ENCODE assay signal across 22 mouse cellular contexts in genomic region chr3:136679903-136680491, GRCm38 (mm10). TPM values are rescaled to one million over a fixed set of nuclear protein-coding genes. Genes with fewer than 3 reads are reported as not detected.
DNase-seq lines count a peak whose midpoint lies in the region; ATAC-seq and TF ChIP-seq lines count a peak whose summit lies in the region.
"Had no signal": no experiment of that assay in that cellular context is flagged by ENCODE, and none has a peak within 500 bp of the region (broad histone marks: within the 10 kb centered on the region; RNA-seq: fewer than 3 reads in every experiment).

No protein-coding gene starts in this region.

- peaks cover 21% of the 10 kb centered on the region for H3K4me1 ChIP-seq in hindbrain, embryonic 12.5 days
- no peaks in the 10 kb centered on the region for H3K4me1 ChIP-seq in hindbrain, embryonic 11.5 days (replicated peaks; ENCODE audit: control insufficient read depth, insufficient read depth, low read length)
- peaks cover 8% of the 10 kb centered on the region for H3K4me1 ChIP-seq in limb, embryonic 11.5 days (ENCODE audit: control insufficient read depth, insufficient read depth, low read length)
- H3K4me1 ChIP-seq in limb, embryonic 10.5 days: peaks cover 13% of the 10 kb centered on the region
- H3K4me1 ChIP-seq in kidney, adult 2 months (ENCODE audit: control insufficient read depth, insufficient read depth, low read length): peaks cover 2% of the 10 kb centered on the region; the same call in 1 of the 2 replicates

- no peak overlapping the region for H3K9ac ChIP-seq in hindbrain, embryonic 12.5 days
- no peak overlapping the region for H3K9ac ChIP-seq in hindbrain, embryonic 11.5 days (ENCODE audit: low read depth, low read length)
- no peak overlapping the region for H3K9ac ChIP-seq in limb, embryonic 11.5 days (ENCODE audit: low read length)
- H3K9ac ChIP-seq: embryonic facial prominence, embryonic 12.5 days; forebrain, embryonic 13.5 days; forebrain, embryonic 15.5 days; forebrain, postnatal 0 days had no signal

- DNase-seq in cerebellum, adult 9-10 months: peak; percentile 28
- no peak for DNase-seq in hindbrain, embryonic 11.5 days (ENCODE audit: low spot score)
- DNase-seq in limb, embryonic 11.5 days (ENCODE audit: low spot score): peak; percentile 20
- DNase-seq in limb, embryonic 10.5 days (ENCODE audit: low spot score): no peak
- DNase-seq in kidney, adult 2 months: no peak
- DNase-seq: adrenal gland, adult 2 months; adrenal gland, postnatal 10 days; adrenal gland, postnatal 25 days; B cell, adult 2 months; cerebellum, adult 11 months; cerebellum, adult 18-20 months; cerebellum, adult 8-10 months; cerebellum, postnatal 10 days; cerebellum, postnatal 25 days; forebrain, postnatal 0 days had no signal

- no peaks in the 10 kb centered on the region for H3K27me3 ChIP-seq in hindbrain, embryonic 12.5 days
- no peaks in the 10 kb centered on the region for H3K27me3 ChIP-seq in hindbrain, embryonic 11.5 days (ENCODE audit: control insufficient read depth, insufficient read depth, low read length)
- no peaks in the 10 kb centered on the region for H3K27me3 ChIP-seq in limb, embryonic 11.5 days (ENCODE audit: control insufficient read depth, insufficient read depth, low read length)
- no peaks in the 10 kb centered on the region for H3K27me3 ChIP-seq in limb, embryonic 10.5 days (ENCODE audit: low read depth, poor library complexity, severe bottlenecking)
- no peaks in the 10 kb centered on the region for H3K27me3 ChIP-seq in kidney, adult 2 months (replicated peaks; ENCODE audit: control insufficient read depth, insufficient read depth, low read length)
- H3K27me3 ChIP-seq: embryonic facial prominence, embryonic 12.5 days; forebrain, embryonic 13.5 days; forebrain, embryonic 15.5 days had no signal

- no peak for TF ChIP-seq POLR2A in kidney, adult 2 months (IDR thresholded peaks at IDR 0.05; ENCODE audit: low read depth, low read length)

- TF ChIP-seq CTCF in kidney, adult 2 months (conservative IDR thresholded peaks at IDR 0.05; ENCODE audit: insufficient read depth, insufficient read length, low read depth, low read length): no peak

- no peak overlapping the region for H3K4me3 ChIP-seq in hindbrain, embryonic 12.5 days
- H3K4me3 ChIP-seq in hindbrain, embryonic 11.5 days (ENCODE audit: low read depth, low read length): no peak overlapping the region
- no peak overlapping the region for H3K4me3 ChIP-seq in limb, embryonic 11.5 days (ENCODE audit: low read depth, low read length)
- no peak overlapping the region for H3K4me3 ChIP-seq in limb, embryonic 10.5 days
- no peak overlapping the region for H3K4me3 ChIP-seq in kidney, adult 2 months (ENCODE audit: insufficient read depth, low read depth, low read length)
- H3K4me3 ChIP-seq: embryonic facial prominence, embryonic 10.5 days; embryonic facial prominence, embryonic 12.5 days; forebrain, embryonic 13.5 days; forebrain, embryonic 15.5 days had no signal

- WGBS in hindbrain, embryonic 12.5 days: 69% methylated on average over 6 of the region's 6 CpGs
- 74% methylated on average over 6 of the region's 6 CpGs for WGBS in hindbrain, embryonic 11.5 days
- 73% methylated on average over 6 of the region's 6 CpGs for WGBS in limb, embryonic 11.5 days
- 71% methylated on average over 6 of the region's 6 CpGs for WGBS in limb, embryonic 10.5 days
- 73% methylated on average over 6 of the region's 6 CpGs for WGBS in kidney, adult 2 months

- no peak overlapping the region for H3K27ac ChIP-seq in hindbrain, embryonic 12.5 days
- H3K27ac ChIP-seq in hindbrain, embryonic 11.5 days (ENCODE audit: low read depth, low read length): no peak overlapping the region
- H3K27ac ChIP-seq in limb, embryonic 11.5 days (replicated peaks; ENCODE audit: low read depth, low read length): no peak overlapping the region
- no peak overlapping the region for H3K27ac ChIP-seq in limb, embryonic 10.5 days
- no peak overlapping the region for H3K27ac ChIP-seq in kidney, adult 2 months (ENCODE audit: insufficient read depth, low read depth, low read length)
- H3K27ac ChIP-seq: embryonic facial prominence, embryonic 10.5 days; embryonic facial prominence, embryonic 12.5 days; forebrain, embryonic 13.5 days; forebrain, embryonic 15.5 days had no signal

- ATAC-seq in cerebellum, adult (ENCODE audit: insufficient number of reproducible peaks, low FRiP score, low TSS enrichment): no peak
- ATAC-seq in hindbrain, embryonic 12.5 days (ENCODE audit: low FRiP score): 0 out of 2 replicates have a peak, but pooled peaks have one; percentile 32
- ATAC-seq in hindbrain, embryonic 11.5 days (ENCODE audit: low FRiP score): no peak
- no peak for ATAC-seq in limb, embryonic 11.5 days (ENCODE audit: insufficient number of reproducible peaks, low FRiP score, low TSS enrichment, low read depth)
- ATAC-seq: CD4-positive, CD25-positive, alpha-beta regulatory T cell, adult 4 months; forebrain, embryonic 13.5 days; forebrain, embryonic 15.5 days; forebrain, postnatal 0 days had no signal

- H3K4me2 ChIP-seq in hindbrain, embryonic 12.5 days (replicated peaks): no peak overlapping the region
- H3K4me2 ChIP-seq in hindbrain, embryonic 11.5 days (replicated peaks; ENCODE audit: low read depth, low read length): no peak overlapping the region
- H3K4me2 ChIP-seq in limb, embryonic 11.5 days (ENCODE audit: low read depth, severe bottlenecking): no peak overlapping the region
- H3K4me2 ChIP-seq: embryonic facial prominence, embryonic 12.5 days; forebrain, embryonic 13.5 days; forebrain, embryonic 15.5 days had no signal

- no peaks in the 10 kb centered on the region for H3K36me3 ChIP-seq in hindbrain, embryonic 12.5 days
- no peaks in the 10 kb centered on the region for H3K36me3 ChIP-seq in hindbrain, embryonic 11.5 days (ENCODE audit: control insufficient read depth, insufficient read depth, low read length)
- no peaks in the 10 kb centered on the region for H3K36me3 ChIP-seq in limb, embryonic 11.5 days (ENCODE audit: control insufficient read depth, insufficient read depth, low read length)
- no peaks in the 10 kb centered on the region for H3K36me3 ChIP-seq in limb, embryonic 10.5 days
- no peaks in the 10 kb centered on the region for H3K36me3 ChIP-seq in kidney, adult 2 months (ENCODE audit: control insufficient read depth, insufficient read depth, low read length)
- H3K36me3 ChIP-seq: embryonic facial prominence, embryonic 10.5 days; embryonic facial prominence, embryonic 12.5 days; forebrain, embryonic 15.5 days had no signal

- no peaks in the 10 kb centered on the region for H3K9me3 ChIP-seq in hindbrain, embryonic 12.5 days (replicated peaks)
- no peaks in the 10 kb centered on the region for H3K9me3 ChIP-seq in hindbrain, embryonic 11.5 days (ENCODE audit: control insufficient read depth, low read length)
- no peaks in the 10 kb centered on the region for H3K9me3 ChIP-seq in limb, embryonic 11.5 days (ENCODE audit: control insufficient read depth, low read length)
- H3K9me3 ChIP-seq in limb, embryonic 10.5 days (replicated peaks): no peaks in the 10 kb centered on the region
- H3K9me3 ChIP-seq: embryonic facial prominence, embryonic 10.5 days; embryonic facial prominence, embryonic 12.5 days; forebrain, embryonic 13.5 days; forebrain, embryonic 15.5 days had no signal

RNA-seq across cellular contexts. Expression of gene Ppp3ca, which starts 10.1 kb away (rescaled TPM):
- 127 and 145 TPM in 2 replicates for polyA plus RNA-seq in hindbrain, embryonic 12.5 days (2016; fragmentation: Nextera tagmentation; extraction: Ambion mirVana)
- 70.9 and 71.9 TPM in 2 replicates for polyA plus RNA-seq in hindbrain, embryonic 11.5 days (2014; fragmentation: Nextera tagmentation; extraction: Ambion mirVana)
- polyA plus RNA-seq in limb, embryonic 11.5 days (2014; fragmentation: Nextera tagmentation; extraction: Ambion mirVana): 65.7 and 72.7 TPM in 2 replicates
- polyA plus RNA-seq in limb, embryonic 10.5 days (2016; fragmentation: Nextera tagmentation; extraction: Ambion mirVana): 34.3 and 47.4 TPM in 2 replicates
- polyA plus RNA-seq in kidney, adult 2 months (2012; rRNA removed): 12.0 and 14.0 TPM in 2 replicates

Comparison
In these comparisons a context has a peak if more than half of its experiments do, and no peak if none do; other contexts are left out.
1. DNase-seq: peak in cerebellum, adult 9-10 months (single experiment) and limb, embryonic 11.5 days (single experiment); none in hindbrain, embryonic 11.5 days (single experiment), limb, embryonic 10.5 days (single experiment) and kidney, adult 2 months (single experiment).